Mouse (Mus musculus) right cerebral cortex, adult 2 months (tissue): ENCODE data around the gene Crat.

Experiments used
- DNase-seq, 2 experiments: peaks; one replicate each; pipeline ENCODE4 v3.0.0; 2021 to 2022; ENCODE audit warnings: low spot score in 2 of 2

The Crat gene

DNA sequence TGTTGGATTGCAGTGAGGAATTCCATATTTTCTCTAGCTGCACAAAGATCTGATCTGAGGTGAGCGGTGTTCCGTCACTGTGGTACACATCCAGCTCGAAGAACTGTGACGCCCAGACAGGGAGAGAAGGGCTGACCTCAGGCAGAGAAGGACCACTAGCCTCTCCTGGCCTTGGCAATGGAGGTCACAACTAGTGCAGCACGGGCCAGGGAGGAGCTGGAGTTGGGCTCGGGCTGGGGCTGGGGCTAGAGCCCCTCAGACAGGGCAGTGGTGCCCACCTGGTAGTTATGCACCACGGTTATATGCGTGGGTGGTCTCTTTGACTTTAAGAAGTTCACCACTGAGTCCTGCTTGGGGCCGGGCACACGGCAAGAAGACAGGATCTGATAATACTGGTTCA, 7.8 kb downstream of the Crat start:
- DNase-seq = no peak

DNA sequence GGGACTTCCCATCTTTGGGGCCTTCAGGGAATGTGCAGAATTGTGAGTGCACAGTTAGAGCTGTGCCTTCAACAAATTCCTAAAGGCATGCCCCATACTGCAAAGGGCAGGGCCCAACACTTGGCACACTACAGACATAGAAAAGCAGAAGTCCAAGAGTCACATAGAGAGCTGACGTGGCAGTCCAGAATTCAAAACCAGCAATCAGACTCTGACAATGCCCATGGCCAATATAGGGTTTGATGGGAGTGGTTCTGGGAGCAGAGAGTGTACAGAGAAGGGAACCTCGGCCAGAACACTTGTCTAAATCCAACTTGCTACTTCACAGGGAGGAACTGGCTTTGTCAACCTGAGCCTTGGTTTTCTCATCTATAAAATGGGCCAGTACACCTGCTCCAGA, 8.4 kb downstream of the Crat start:
- DNase-seq = no peak

DNA sequence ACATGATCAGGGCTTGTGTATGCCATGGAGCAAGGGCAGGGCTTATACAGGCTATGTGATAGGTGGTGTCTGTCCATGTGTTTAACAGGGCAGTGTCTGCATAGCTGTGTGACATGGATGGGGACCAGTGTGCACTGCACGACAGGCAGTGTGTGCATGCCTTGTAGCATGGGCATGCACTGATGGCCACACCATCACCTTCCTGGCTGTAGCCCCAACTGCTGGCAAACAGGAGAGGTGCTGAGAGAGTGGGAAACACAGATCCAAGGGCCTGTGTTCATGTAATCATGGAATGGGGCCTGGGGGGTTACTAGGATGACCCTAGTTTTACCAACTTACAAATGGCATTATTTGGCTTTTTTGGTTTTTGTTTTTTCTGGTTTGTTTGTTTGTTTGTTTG, 11.7 kb downstream of the Crat start:
- no peak for DNase-seq

DNA sequence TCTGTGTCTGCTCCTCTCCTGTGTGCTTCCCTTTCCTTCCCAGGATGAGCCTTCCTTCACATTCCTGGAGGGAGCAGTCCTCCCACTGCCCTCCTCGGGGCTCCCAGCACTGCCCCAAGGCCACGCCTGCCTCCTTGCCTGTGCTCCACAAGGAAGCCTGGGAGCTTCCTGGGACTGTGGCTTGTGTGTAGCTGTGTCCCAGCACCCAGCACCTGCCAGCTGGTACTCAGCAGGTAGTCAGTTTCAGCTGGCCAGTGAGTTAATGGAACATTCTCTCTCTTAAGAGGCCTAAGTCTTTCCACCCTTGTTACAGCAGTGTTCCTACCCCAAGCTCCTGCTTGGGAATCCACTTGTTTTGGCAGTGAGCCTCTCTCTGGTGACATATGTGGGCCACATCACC, 12.8 kb downstream of the Crat start:
- no peak for DNase-seq

DNA sequence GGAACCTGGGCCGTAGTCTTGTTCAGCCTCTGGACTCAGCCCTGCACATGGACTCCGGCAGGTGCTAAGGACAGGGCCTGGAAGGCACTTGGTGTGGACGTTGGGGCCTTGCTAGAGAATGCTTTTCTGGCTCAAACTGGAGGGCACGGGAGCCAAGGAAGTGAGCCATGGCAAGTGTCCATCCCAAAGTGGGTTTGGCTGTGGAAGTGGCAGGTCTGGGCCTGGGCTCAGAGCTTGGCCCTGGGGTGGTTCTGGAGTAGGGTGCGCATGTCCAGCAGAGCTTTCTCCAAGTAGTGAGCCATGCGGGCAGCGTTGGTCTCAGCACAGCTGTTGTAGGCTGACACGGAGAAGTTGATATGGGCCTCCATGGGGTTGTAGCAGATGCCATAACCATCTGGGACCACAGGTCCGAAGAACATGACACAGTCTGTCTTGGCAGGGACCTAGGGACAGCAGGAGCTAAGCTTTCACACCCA, 13.2 kb downstream of the Crat start:
- DNase-seq = no peak

DNA sequence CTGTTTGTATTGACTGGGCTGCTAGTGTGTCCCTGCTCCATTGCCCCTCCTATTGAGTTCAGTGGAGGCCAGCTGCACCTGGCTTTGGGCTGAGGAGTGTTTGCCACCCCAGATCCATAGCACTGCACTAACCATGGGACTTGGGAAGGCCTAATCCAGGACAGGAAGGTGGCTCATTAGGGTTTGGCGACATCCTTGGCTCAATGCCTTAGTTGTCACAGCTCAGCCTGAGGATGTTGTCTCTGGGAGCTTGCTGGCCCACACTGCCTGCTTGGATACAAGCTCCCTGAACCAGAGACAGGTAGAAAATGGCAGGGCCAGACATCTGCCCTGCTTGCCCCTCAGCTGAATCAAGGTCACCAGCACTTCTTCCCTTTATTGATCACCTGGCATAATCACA, 14.0 kb downstream of the Crat start:
- DNase-seq = no peak

DNA sequence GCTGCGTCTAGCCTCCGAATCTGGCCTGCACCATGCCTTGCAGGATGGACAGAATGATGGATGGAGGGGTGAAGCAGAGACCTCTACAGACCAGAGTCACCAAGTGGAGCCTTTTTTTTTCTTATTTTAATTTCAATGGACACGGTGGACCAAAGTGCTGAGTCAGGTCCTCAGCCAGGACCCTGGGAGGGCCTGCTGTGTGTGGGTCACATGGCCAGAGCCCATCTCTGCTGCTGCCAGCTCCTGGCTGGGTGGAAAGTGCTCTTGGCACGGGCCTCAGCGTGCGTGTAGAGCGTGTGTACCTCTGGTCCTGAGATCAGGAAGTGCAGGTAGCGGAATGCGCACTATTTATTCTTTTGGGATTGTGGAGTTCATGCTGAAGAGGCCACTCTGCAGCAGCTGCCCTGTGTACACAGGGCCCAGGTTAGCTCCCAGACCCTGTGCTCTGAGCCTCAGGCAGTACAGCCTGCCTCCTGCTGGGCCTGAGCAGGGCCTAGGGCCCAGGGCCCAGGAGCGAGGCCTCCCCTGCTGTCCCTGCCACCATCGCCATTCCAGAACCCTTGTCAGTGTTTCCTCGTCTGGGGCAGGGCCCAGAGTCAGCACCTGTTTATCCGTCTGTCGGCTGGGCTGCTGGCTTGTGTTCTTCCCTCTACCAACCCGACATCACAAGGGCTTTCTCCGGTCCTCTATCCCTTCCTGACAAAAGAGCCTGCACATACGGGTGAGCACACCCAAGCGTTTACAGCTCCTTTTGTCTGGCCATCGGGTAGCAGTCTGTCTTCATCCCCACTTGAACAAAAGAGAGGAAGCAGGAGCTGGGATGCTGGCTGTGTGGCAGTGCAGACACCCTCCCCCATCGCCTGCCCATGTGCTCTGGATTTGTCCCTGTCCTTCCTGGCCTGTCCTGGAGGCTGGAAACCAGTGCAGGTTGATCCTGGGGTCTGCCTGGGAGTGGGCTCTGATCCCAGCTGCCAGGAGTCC, 16.1 kb downstream of the Crat start:
- DNase-seq = no peak

DNA sequence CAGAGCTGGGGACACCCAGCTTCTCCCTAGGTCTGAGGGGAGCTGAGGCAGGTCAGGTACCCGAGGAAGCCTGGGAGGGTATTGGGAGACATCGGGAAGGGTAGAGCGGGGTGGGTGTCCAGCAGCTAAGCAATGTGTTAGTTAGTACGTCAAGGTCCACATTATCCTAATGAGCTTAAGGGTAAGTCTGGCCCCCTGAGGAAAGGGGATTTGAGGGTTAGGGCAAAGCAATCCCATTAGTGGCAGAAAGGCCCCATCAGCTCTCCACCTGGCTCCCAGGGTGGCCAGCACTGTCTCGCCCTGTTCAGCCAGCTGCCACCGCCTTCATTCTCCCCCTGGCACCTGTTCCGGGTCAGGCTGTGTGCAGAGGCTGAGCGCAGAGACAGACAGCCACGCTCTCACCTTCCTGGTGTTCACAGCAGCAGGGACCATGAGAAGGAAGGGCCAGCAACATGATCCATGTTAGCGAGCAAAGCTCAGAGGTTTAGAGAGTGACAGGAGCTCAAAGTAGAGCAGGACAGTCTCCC, 17.6 kb downstream of the Crat start:
- no peak for DNase-seq

DNA sequence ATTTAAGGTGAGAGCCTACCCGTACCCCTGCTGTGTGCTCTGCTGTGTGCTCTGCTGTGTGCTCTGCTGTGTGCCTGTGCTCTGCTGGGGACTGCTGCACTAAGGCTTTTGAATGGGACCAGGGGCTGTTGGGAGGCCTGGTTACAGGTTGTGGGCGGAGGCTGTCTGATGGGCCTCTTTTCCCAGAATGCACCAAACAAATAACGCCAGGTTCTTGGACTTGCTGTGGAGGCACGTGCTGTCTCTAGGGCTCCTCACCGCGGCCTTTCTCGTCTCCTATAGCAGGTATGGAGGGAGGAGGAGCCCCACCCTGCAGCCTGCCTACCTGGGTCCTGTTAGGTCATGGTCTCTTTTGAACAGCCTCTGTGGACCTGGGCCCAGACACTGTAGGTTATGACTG, 19.4 kb downstream of the Crat start:
- DNase-seq = no peak

DNA sequence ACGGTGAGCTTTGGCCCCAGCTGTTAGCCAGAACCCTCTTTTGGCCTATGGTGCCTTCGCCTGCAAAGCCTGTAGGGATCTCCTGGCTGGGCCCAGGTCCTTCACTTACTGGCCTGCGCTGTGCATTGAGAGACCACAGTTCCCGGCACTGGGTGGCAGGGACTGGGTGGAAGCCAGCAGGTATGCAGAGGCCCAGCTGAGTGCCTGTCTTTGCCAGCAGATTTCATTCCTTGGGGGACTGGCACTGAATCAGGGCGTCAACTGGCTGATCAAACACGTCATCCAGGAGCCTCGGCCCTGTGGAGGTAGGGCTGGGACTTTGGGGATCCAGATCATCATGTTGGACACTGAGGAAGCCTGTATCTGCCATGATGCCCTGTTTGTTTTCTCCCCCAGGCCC, 19.9 kb downstream of the Crat start:
- DNase-seq = no peak

DNA sequence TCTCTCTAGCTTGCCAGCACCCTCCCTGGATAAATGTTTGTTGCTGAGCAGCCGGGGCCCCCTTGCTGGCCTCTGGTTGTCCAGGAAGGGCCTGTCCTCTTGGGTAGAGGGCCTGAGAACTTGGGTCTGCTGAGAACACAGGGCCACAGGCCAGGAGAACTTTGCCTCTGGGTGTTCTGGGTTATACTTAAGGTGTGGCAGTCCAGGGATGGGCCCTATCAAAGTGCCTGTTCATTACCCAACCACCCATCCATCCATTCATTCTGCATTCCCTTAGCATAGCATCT, 22.3 kb downstream of the Crat start:
- no peak for DNase-seq

DNA sequence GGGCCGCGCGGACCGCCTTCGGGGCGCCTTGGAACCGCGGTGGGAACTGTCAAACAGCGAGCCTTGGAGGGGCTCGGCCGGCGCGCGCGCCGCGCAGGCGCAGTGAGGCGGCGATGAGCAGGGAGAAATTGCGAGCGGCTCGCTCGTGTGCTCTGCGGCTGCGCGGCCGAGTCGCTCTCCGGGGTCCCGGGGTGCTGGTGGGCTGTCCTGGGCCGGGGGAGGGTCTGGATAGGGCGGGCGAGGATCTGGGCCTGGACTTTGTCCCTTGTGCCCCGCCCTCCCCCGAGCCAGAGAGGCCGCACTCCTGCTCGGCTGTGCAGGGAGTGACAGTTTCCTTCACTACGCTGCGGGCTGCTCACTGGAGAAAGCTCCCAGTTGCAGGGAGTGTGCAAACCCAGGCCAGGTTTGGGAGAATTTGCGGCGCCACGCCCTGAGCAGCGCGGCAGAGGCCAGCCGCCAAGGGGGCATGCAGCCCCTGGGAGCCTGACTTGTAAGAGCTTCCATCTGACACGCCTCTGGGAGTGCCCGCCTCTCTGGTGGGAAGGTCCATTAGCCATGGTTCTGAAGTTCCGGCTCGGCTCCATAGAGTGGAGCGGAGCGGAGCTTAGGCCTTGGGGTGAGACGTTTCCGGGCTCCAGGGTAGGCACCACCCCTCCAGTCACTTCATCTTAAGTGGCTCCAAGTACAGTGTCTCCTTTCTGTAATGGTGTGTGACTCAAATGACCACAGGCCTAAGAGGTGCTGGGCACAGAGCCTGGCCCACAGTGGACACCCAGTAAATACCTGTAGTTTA, 22.8 kb downstream of the Crat start:
- peak; percentile 61 to 63 for DNase-seq

DNA sequence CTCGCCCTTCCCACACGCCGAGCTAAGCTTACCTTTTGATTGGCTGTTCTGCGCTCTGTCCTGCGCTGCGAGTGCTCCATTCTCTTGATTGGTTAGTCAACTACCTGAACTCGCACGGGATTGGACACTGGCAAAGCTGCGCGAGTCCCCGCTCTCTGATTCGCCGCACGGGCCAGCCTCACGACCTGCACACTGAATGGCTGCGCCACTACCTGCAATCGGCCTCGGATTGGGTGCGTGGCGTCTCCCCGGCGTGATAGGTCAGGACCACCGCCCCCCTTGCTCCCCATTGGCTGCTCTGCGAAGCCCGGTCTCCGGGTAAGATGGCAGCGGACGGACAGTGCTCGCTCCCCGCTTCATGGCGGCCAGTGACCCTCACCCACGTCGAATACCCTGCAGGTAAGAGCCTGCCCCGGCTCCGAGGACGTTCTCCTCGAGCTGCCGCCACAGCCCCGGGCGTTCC, 23.5 kb downstream of the Crat start, which contains the start of gene Dolpp1:
Dolpp1 (plus strand) TSS at position 141 of the 463 bp plus-strand sequence.
- peak; percentile 99 for DNase-seq

DNA sequence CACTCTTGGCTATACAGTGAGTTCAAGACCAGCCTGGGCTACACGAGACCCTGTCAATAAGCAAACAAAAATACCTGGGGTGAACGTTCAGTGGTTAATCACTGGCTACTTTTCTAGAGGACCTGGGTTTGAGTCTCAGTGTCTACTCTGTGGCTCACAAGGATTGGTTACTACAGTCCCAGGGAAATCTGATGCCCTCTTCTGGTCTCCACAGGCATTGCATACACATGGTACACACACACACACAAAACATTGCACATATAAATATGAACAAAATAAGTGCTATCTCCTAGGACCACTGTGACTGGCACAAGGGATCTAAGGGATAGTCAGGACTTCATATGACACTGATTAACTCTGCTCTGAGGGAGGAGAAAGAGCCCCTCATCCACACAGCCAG, 26.6 kb downstream of the Crat start:
- no peak for DNase-seq

DNA sequence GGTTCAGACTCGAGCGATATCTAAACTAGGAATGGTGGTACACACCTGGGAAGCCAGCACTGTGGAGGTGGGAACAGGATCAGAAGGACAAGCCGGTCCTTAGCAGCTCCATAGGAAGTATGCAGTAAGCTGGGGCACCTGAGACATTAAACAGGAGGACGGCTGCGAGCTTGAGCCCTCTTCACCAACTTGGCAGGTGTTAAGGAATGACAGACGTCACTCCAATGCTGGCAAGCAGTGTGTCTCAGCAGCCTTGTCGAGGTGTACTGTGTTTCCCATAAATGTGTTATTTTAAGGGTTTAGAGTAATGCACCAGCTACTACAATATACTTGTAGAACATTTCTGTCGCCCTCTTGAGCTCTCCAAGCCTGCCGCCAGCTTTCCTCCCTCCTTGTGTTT, 28.7 kb downstream of the Crat start:
- DNase-seq = no peak

DNA sequence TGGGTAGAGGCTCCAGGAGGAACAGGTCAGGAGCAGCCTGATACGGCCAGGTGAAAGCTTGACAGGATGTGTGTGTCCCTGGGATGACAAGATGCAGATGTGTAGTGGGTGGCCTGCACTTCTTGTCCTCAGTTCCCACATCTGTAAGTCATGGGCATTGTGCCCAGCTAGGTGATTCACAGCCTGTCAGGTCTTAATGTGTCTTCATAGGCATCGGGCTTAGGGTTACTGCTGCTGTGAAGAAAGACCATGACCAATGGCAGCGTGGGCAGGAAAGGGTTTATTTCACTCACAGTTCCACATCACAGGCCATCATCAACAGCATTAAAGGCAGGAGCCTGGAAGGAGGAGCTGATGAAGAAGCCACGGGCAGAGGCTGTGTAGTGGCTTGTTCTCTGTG, 30.0 kb downstream of the Crat start:
- DNase-seq = no peak

DNA sequence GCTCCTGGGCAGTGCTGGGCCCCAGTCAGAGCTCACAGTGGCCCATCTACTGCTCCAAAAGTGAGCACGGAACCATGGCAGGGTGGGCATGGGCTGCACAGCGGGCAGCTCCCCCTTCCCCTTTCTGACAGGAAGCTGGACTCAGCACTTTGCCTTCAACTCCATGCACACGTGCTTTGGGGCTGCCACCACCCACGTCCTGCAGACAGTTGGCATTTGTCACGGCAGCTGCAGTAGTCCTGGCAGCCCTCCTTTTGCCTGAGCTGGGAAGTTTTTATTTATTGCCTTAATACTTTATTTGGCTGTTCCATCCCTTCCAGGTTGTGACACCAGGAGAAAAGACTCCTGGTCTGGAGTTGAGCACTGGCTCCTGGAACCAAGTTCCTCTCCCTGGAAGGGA, 30.8 kb downstream of the Crat start:
- peak in 1 of 2 experiments; percentile 40 for DNase-seq

DNA sequence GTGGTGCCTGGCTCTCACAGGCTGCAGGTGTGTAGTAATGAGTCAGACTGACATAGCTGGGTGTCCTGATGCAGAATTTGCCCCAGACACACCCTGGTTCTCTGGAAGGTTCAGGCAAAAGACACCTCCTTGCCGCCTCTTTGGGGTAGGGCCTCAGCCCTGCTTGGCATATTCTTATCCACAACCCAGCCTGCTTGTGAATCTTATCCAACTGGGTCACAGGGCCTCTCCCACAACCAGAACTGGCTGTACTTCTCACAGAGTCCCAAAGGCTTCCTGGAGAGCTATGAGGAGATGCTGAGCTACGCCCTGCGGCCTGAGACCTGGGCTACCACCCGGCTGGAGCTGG, 34.3 kb downstream of the Crat start:
- DNase-seq = no peak

DNA sequence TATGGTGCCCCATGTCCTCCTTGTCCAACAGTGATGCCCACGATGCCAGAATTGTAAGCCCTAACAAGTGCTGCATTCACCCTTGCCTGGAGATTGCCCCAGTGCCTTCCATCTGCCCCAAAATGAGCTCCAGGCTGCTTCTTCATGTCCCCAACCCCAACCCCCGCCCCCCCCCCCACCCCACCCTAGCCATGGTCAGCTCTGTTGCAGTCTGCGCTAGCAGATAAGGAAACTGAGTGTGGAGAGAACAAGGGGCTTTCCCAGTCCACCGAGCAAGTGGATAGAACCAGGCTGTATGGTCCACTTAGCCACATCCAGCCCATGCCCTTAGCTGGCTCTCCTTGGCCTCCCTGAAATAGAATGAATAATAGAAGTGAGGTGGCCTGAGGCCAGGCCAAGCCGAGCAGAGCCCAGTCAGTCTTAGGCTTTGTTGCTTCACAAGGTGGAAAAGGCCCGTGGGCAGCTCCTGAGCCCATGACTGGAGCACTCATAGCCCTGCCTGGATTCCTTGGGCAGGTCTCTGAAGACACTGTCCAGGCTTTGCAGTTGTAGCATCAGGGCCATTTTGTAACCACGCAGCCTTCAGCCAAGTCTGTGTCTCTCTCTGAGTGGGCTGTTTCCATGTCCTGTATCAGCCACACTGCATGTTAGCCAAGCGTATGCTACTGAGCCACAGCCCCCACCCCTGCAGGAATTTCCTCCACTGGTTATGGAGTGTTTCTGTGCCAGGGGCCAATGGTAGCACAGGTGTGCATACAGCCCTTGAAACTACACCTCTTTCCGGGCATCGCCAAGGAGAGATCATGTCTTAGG, 34.8 kb downstream of the Crat start:
- no peak for DNase-seq

DNA sequence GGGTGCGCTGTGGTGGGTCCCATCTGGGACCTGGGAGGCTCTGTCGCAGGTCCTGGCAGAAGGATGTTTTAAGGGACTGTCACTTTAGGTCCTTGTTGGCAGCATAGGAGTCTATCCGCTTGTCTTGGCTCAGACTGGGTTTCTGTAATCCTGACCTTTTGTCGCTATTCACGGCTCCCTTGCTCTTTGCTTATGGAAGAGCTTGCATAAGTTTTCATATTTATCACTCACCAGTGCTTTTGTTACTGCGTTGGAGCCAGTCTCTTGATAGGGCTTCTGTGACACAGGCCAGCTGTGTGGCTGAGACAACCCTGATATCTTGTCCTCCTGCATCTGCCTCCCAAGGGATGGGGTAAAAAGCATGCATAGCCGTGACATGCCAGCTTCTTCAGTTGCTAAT, 36.3 kb downstream of the Crat start:
- no peak for DNase-seq

DNA sequence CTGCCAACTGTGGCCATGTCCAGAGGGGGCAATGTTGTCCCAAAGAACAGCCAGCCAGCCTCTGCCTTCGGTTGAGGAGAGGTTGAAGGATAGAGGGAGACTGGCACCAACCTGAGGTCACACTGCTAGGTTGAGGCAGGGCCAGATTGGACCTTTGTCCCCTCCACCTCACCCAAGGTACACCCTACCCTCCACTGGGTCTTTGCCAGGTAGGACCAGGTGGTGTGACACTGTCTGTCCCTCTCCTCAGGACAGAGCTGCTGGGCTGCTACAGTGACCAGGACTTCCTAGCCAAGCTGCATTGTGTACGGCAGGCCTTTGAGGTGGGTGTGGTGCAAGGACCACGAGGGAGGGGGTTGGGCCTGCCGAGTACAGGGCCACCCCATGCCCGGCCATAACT, 37.9 kb downstream of the Crat start:
- no peak for DNase-seq

DNA sequence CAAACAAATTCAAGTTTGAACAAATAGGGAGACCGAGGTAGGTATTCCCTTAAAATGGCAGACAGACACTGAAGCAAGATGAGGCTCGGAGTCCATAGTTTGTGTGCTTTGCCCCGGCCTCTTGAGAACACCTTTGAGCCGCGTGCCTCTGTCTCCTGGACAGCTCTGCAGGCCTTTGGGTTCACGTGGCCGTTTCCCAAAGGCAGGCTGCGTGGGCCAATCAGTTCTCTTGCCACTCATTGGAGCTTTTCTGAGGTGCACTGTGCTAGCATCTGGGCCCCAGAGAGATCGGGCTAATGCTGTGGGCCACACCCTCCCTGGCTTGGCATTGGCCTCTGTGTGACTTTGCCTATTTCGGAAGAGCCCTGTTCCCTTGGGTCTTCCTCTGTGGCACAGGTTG, 39.7 kb downstream of the Crat start:
- no peak for DNase-seq
